Mouse (Mus musculus) intestine, postnatal 0 days (tissue): Measurements from ENCODE around the gene Plpp6. TPM values are rescaled to one million over a fixed set of nuclear protein-coding genes. Genes with fewer than 3 reads are reported as not detected.

ENCODE experiments used
- ATAC-seq: fragments of 200-750 bp; cut with Nextera tagmentation; 2 replicates; pipeline ENCODE4 v1.8.0; 2017; ENCODE audit warnings: mild to moderate bottlenecking, moderate TSS enrichment, moderate library complexity
- H3K27ac ChIP-seq: fragments of 300-500 bp; sonication (generic); 2 replicates; pipeline ENCODE4 v1.5.1; 2014; ENCODE audit warnings: mild to moderate bottlenecking, low read depth, low read length, moderate library complexity
- H3K27me3 ChIP-seq: fragments of 300-500 bp; sonication (generic); replicated peaks from 2 replicates; pipeline ENCODE4 v1.6.1; 2014; ENCODE audit warnings: low read length, mixed read lengths; ENCODE audit not compliant: control insufficient read depth, insufficient read depth
- H3K36me3 ChIP-seq: fragments of 300-500 bp; sonication (generic); 2 replicates; pipeline ENCODE4 v1.6.1; 2014; ENCODE audit warnings: mild to moderate bottlenecking, moderate library complexity; ENCODE audit not compliant: control insufficient read depth, insufficient read depth
- H3K4me1 ChIP-seq: fragments of 300-500 bp; sonication (generic); replicated peaks from 2 replicates; pipeline ENCODE4 v1.6.1; 2014; ENCODE audit warnings: antibody characterized with exemption, low read length, mixed read lengths; ENCODE audit not compliant: control insufficient read depth, insufficient read depth
- H3K4me2 ChIP-seq: fragments of 300-500 bp; sonication (generic); replicated peaks from 2 replicates; pipeline ENCODE4 v1.6.1; 2014; ENCODE audit warnings: low read depth, mild to moderate bottlenecking, moderate library complexity
- H3K4me3 ChIP-seq: fragments of 300-500 bp; sonication (generic); 2 replicates; pipeline ENCODE4 v1.5.1; 2014; ENCODE audit warnings: low read depth, low read length
- H3K9ac ChIP-seq: fragments of 300-500 bp; sonication (generic); 2 replicates; pipeline ENCODE4 v1.6.1; 2014; ENCODE audit warnings: mild to moderate bottlenecking, low read depth, low read length
- H3K9me3 ChIP-seq: fragments of 300-500 bp; sonication (generic); 2 replicates; pipeline ENCODE4 v1.6.1; 2016; ENCODE audit warnings: mixed run types; ENCODE audit not compliant: control insufficient read depth
- CTCF ChIP-seq: sonication (generic); IDR thresholded peaks from 2 replicates; pipeline ENCODE4 v1.5.1; 2016; ENCODE audit warnings: low read depth, mild to moderate bottlenecking, control low read depth, antibody characterized with exemption, moderate library complexity
- WGBS: fragments of 180-500 bp; shearing (Covaris S2); extraction: QIAGEN DNeasy Blood & Tissue Kit; methylation state at CpG from one replicate; pipeline ENCODE4 v1.1.7; 2014; 5-methylcytosine and 5-hydroxymethylcytosine counted together
- polyA plus RNA-seq: library from polyadenylated mRNA; unstranded; fragments of >200 nt; fragmentation: Nextera tagmentation; extraction: Ambion mirVana; gene quantifications from 2 replicates; pipeline ENCODE4 v1.2.1, GENCODE M21; 2015

The Plpp6 gene
- polyA plus RNA-seq, 1 experiment from 2014 or later: 22.3 TPM

DNA sequence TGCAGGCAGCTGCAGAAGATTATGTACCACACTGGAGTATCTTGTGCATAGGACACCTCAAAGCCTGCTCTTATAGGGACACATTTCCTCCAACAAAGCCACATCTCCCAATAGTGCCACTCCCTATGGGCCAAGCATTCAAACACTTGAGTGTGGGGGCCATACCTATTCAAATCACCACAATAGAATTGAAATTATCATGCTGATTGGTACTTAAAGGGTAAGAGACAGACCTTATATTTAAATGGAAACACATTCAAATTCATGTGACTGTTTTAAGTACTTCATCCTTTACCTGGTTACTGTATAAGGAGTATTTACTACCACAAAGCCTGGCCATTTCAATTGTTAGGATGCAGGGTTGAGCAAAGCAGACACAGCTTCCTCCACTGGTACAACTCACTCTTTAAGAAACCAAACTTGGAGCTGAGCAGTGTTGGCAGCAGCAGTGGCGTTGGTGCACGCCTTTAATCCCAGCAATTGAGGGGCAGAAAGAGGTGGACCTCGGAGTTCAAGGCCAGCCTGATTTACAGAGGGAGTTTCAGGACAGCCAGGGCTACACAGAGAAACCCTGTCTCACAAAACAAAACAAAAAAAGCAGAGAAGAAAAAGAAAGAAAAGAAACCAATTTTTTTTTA lies 44.4 kb downstream of the Plpp6 start:
- Histone ChIP-seq H3K9me3 (no peaks in the 10 kb centered on the region), H3K4me1 (no peaks in the 10 kb centered on the region), H3K36me3 (peaks cover 41% of the 10 kb centered on the region), H3K27me3 (no peaks in the 10 kb centered on the region), H3K27ac (no peak overlapping the region), H3K4me3 (no peak overlapping the region), H3K9ac (no peak overlapping the region), H3K4me2 (no peak overlapping the region)
- 75% methylated on average over 3 of the region's 3 CpGs for WGBS
- TF ChIP-seq CTCF: no peak
- no peak for ATAC-seq

DNA sequence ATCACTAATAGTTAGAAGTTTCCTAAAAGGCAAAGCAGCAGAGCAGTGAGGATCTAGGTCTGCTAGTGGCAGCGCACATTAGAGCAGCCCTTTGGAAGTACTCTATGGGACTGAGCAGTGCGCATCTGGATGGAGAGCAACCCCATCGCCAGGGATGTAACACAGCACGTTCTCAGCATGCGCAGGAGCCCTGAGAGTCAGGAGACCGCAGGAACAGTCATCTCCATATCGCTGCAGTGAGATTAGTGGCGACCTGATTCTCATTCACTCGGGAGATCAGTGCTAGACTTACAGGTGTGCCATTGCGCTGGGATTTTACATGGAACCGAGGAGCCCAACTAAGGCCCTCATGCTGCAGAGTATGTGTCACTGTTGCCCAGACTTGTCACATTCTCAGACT lies 45.3 kb downstream of the Plpp6 start:
- no peak overlapping the region for H3K27ac ChIP-seq
- no peak overlapping the region for H3K4me3 ChIP-seq
- no peaks in the 10 kb centered on the region for H3K9me3 ChIP-seq
- no peak for ATAC-seq
- H3K36me3 ChIP-seq: peaks cover 47% of the 10 kb centered on the region
- WGBS: 94% methylated on average over 11 of the region's 11 CpGs
- H3K27me3 ChIP-seq: no peaks in the 10 kb centered on the region
- no peaks in the 10 kb centered on the region for H3K4me1 ChIP-seq
- no peak overlapping the region for H3K9ac ChIP-seq
- H3K4me2 ChIP-seq: no peak overlapping the region
- TF ChIP-seq CTCF: no peak

DNA sequence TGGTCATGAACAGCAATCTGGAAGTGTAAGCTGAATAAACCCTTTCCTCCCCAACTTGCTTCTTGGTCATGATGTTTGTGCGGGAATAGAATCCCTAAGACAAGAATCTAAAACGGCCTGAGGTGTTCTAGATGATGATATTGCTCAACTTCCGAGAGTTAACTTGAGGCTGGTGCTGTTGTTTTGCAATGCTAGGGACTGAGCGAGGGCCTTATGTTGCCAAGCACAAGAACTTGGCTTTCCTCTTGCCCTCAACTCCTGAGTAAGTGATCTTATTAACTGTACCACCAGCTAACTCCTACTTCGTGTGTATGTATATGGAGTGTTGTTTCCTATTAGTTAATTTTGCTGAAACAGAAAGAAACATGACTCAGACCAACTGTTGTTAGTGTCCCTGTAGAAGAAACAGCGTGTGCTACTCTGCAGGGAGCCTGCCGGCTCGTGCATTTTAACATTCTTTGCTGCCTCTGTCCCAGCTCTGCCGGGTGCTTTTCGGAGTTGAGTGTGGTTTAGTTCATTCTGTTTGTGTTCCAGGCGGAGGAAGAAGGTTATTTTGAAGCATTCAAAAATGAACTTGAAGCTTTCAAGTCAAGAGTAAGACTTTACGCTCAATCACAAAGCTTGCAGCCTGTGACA lies 47.7 kb downstream of the Plpp6 start:
- Histone ChIP-seq H3K9ac (no peak overlapping the region), H3K27ac (no peak overlapping the region), H3K9me3 (no peaks in the 10 kb centered on the region), H3K4me2 (no peak overlapping the region), H3K4me3 (no peak overlapping the region), H3K27me3 (no peaks in the 10 kb centered on the region), H3K4me1 (no peaks in the 10 kb centered on the region), H3K36me3 (peaks cover 60% of the 10 kb centered on the region)
- no peak for TF ChIP-seq CTCF
- no peak for ATAC-seq
- 92% methylated on average over 12 of the region's 12 CpGs for WGBS

DNA sequence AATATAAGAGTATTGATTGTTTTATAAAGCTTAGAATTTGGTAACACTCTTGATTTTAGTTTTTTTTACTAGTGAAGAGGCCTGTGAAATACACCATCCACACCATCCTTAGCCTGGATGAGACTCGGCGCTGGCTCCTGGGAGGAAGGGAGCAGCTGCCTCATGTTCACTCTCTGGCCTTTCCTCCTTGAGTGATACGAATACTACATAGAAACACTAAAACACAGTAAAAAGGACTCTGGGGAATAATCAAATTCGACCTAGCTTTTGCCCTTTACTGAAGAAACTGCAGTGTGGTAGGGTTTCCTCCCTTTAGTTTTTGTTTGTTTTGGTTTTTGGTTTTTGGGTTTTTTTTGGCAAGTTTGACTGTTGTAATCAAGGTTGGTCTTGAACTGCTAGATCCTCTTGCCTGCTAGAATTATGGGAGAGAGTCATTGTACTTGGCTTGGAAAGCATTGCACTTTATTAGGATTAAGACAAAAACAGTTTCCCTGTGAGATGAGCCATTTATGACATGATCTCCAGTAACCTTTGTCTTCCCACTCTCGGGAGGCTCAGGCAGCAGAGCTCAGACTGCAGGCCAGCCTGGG lies 50.8 kb downstream of the Plpp6 start:
- peaks cover 51% of the 10 kb centered on the region for H3K36me3 ChIP-seq
- H3K9me3 ChIP-seq: no peaks in the 10 kb centered on the region

DNA sequence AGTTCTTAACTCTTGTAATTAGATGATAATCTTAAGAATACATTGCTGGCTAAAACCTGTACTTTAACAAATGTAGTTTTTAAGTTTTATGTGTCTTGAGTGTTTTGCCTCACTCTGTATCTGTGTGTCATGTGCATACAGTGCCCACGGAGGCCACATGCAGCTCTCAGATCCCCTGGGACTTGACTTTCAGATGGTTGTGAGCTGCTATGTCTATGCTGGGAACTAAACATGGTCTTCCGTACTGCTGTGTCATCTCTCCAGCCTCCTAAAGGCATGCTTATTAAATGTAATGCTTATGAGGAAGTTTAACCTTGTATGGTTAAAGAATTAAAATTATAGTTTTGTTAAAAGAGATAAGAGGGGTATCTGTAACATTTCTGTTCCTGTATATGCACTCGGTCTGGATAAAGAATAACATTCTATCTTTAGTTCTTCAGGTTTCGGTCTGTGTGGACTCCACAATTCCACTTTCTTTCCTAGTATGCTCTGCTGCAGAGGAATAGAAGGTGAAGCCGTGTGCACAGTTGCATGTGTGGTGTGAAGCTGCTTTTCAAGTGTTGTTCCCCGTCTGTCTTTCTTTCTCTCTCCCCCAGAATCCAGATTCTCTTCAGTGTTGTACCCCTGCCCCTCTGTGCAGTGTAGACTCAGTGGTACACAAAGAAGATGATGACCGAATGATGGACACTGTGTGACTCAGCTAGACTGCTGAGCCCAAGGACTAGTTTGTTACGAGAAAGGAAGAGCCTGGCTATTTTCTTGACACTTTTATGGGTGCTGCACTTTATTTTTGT lies 51.9 kb downstream of the Plpp6 start:
- Histone ChIP-seq H3K4me1 (no peaks in the 10 kb centered on the region), H3K9ac (no peak overlapping the region), H3K4me2 (no peak overlapping the region), H3K36me3 (peaks cover 52% of the 10 kb centered on the region), H3K27me3 (no peaks in the 10 kb centered on the region), H3K27ac (no peak overlapping the region), H3K9me3 (no peaks in the 10 kb centered on the region), H3K4me3 (no peak overlapping the region)
- no peak for ATAC-seq
- WGBS: 83% methylated on average over 8 of the region's 8 CpGs
- no peak for TF ChIP-seq CTCF

More for the DNA sequence above, 50.8 kb downstream of the Plpp6 start:
- Histone ChIP-seq H3K27ac (no peak overlapping the region), H3K4me3 (no peak overlapping the region), H3K9ac (no peak overlapping the region), H3K4me1 (no peaks in the 10 kb centered on the region), H3K4me2 (no peak overlapping the region), H3K27me3 (no peaks in the 10 kb centered on the region)
- WGBS: 79% methylated on average over 5 of the region's 5 CpGs
- TF ChIP-seq CTCF: no peak
- no peak for ATAC-seq

DNA sequence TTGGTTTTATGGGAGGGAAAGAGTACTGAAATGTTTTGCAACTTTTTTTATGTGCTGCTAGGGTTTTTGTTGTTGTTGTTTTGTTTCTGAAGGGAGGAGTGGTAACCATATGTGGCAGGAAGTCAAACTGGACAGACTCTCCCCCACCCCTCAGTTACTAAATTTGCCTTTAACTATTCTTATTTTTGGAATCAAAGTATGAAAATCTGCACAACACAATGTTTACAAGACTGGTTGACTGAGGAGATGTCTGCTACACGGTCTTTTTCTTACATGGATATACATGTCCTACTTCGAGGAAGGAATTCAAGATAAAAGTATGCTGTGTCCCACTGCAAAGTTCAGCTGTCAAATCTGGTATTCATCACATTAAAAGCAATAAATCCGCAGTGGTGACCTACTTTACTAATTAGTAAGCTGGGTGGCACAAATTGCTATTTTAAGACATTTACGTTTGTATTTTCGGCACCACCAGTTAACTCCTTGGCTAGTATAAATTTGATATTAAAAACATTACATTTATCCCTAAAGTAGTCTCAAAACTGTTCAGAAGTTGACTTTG lies 52.5 kb downstream of the Plpp6 start:
- H3K4me2 ChIP-seq: no peak overlapping the region
- no peaks in the 10 kb centered on the region for H3K4me1 ChIP-seq
- TF ChIP-seq CTCF: no peak
- H3K9ac ChIP-seq: no peak overlapping the region
- H3K27me3 ChIP-seq: no peaks in the 10 kb centered on the region
- peaks cover 53% of the 10 kb centered on the region for H3K36me3 ChIP-seq
- WGBS: 81% methylated on average over 5 of the region's 5 CpGs
- no peaks in the 10 kb centered on the region for H3K9me3 ChIP-seq
- H3K4me3 ChIP-seq: no peak overlapping the region
- no peak overlapping the region for H3K27ac ChIP-seq
- ATAC-seq: no peak

Other genes starting within 250 kb of the Plpp6 start
- 2.2 and 3.8 TPM in 2 replicates for gene Slc1a1, start 128.9 kb upstream of the Plpp6 start, polyA plus RNA-seq
- gene 4430402I18Rik, start 3.8 kb downstream of the Plpp6 start, polyA plus RNA-seq: 3.8 and 4.8 TPM in 2 replicates
- 19.7 and 23.9 TPM in 2 replicates for gene Cdc37l1, start 26.4 kb downstream of the Plpp6 start, polyA plus RNA-seq
- 70.4 and 73.9 TPM in 2 replicates for gene Ak3, start 84.0 kb downstream of the Plpp6 start, polyA plus RNA-seq
- gene Rcl1, start 137.4 kb downstream of the Plpp6 start, polyA plus RNA-seq: 16.0 and 17.4 TPM in 2 replicates